Comparison of ENCODE assay signal across 9 mouse cellular contexts in genomic region chr13:54955695-54956471, GRCm38 (mm10). TPM values are rescaled to one million over a fixed set of nuclear protein-coding genes. Genes with fewer than 3 reads are reported as not detected.
DNase-seq lines count a peak whose midpoint lies in the region; ATAC-seq lines count a peak whose summit lies in the region.
"Had no signal": no experiment of that assay in that cellular context is flagged by ENCODE, and none has a peak within 500 bp of the region (broad histone marks: within the 10 kb centered on the region; RNA-seq: fewer than 3 reads in every experiment).

No protein-coding gene starts in this region.

- H3K9ac ChIP-seq in heart, embryonic 16.5 days (ENCODE audit: low read length) = peak overlapping the region; percentile 50; the same call in 1 of the 2 replicates
- H3K9ac ChIP-seq in stomach, embryonic 16.5 days (ENCODE audit: low read length) = peak overlapping the region; percentile 61

- no peaks in the 10 kb centered on the region for H3K36me3 ChIP-seq in heart, embryonic 16.5 days (ENCODE audit: control insufficient read depth, insufficient read depth)
- H3K36me3 ChIP-seq in stomach, embryonic 16.5 days (ENCODE audit: control insufficient read depth, insufficient read depth, low read length) = no peaks in the 10 kb centered on the region

- DNase-seq in thymus, postnatal 4 days = peak; percentile 15
- no peak for DNase-seq in thymus, postnatal 36 days
- DNase-seq in embryo, embryonic 11.5 days (ENCODE audit: low read depth, low spot score) = peak; percentile 24
- peak; percentile 7 for DNase-seq in large intestine, adult 2 months (ENCODE audit: low read depth, low spot score)

- H3K4me2 ChIP-seq in heart, embryonic 16.5 days (ENCODE audit: low read depth, low read length) = peak overlapping the region; percentile 92
- H3K4me2 ChIP-seq in stomach, embryonic 16.5 days (ENCODE audit: low read depth, low read length) = peak overlapping the region; percentile 95

- H3K4me3 ChIP-seq in heart, embryonic 16.5 days (ENCODE audit: low read length) = peak overlapping the region; percentile 60
- peak overlapping the region; percentile 56 for H3K4me3 ChIP-seq in stomach, embryonic 16.5 days (replicated peaks; ENCODE audit: low read length)
- H3K4me3 ChIP-seq: erythroblast, embryonic 14.5 days had no signal

- peaks cover 72% of the 10 kb centered on the region for H3K27me3 ChIP-seq in heart, embryonic 16.5 days (ENCODE audit: control insufficient read depth, insufficient read depth, low read length)
- peaks cover 45% of the 10 kb centered on the region for H3K27me3 ChIP-seq in stomach, embryonic 16.5 days (ENCODE audit: control insufficient read depth, insufficient read depth, low read length)

- H3K4me1 ChIP-seq in heart, embryonic 16.5 days (ENCODE audit: control insufficient read depth, insufficient read depth, low read length) = no peaks in the 10 kb centered on the region
- 0 out of 2 replicates have a peak, but pooled peaks cover 5% of the 10 kb centered on the region for H3K4me1 ChIP-seq in stomach, embryonic 16.5 days (ENCODE audit: control insufficient read depth, insufficient read depth, low read length)

- no peak overlapping the region for H3K27ac ChIP-seq in heart, embryonic 16.5 days (ENCODE audit: low read length)
- no peak overlapping the region for H3K27ac ChIP-seq in stomach, embryonic 16.5 days (ENCODE audit: low read length)

- no peak; the same call in 1 of the 2 replicates for ATAC-seq in heart, embryonic 16.5 days (replicated peaks; ENCODE audit: extremely low read depth, insufficient read depth, low FRiP score)
- peak; percentile 23 for ATAC-seq in megakaryocyte progenitor cell, adult 5-6 weeks (replicated peaks; ENCODE audit: poor library complexity)
- ATAC-seq in stomach, embryonic 16.5 days (ENCODE audit: insufficient read depth, low FRiP score) = peak; percentile 57
- no peak for ATAC-seq in inflammation-experienced regulatory T-cells, adult 6 months

- WGBS in heart, embryonic 16.5 days = under 1% methylated on average over 48 of the region's 61 CpGs
- under 1% methylated on average over 61 of the region's 61 CpGs for WGBS in large intestine, adult 2 months
- WGBS in stomach, embryonic 16.5 days = under 1% methylated on average over 61 of the region's 61 CpGs

- no peaks in the 10 kb centered on the region for H3K9me3 ChIP-seq in heart, embryonic 16.5 days (replicated peaks; ENCODE audit: control insufficient read depth, low read length)
- H3K9me3 ChIP-seq in stomach, embryonic 16.5 days (replicated peaks; ENCODE audit: control insufficient read depth, low read length) = no peaks in the 10 kb centered on the region

RNA-seq across cellular contexts. Expression of gene Unc5a, which starts 6.7 kb away (rescaled TPM):
- polyA plus RNA-seq in heart, embryonic 16.5 days (2015; fragmentation: Nextera tagmentation; extraction: Ambion mirVana) = 1.5 and 1.7 TPM in 2 replicates
- polyA plus RNA-seq in large intestine, adult 2 months (2012; rRNA removed) = 2.7 and 4.1 TPM in 2 replicates
- total RNA-seq in megakaryocyte progenitor cell, adult 5-6 weeks (2015) = 0.59 and 0.64 TPM in 2 replicates
- total RNA-seq in megakaryocyte progenitor cell, adult 5-6 weeks (2017) = 0.04 and 0.51 TPM in 2 replicates
- polyA plus RNA-seq in stomach, embryonic 16.5 days (2015; fragmentation: Nextera tagmentation; extraction: Ambion mirVana) = 2.2 and 2.3 TPM in 2 replicates
- polyA plus RNA-seq in inflammation-experienced regulatory T-cells, adult 6 months (2017; shearing (Covaris generic)) = 1 to 10 TPM in 1 of 3 experiments, under 1 TPM in 2; 0.62 to 1.4 (median 0.72) TPM
- polyA plus RNA-seq: erythroblast, embryonic 14.5 days had no signal

Comparison
In these comparisons a context has a peak if more than half of its experiments do, and no peak if none do; other contexts are left out.
1. DNase-seq: peak in thymus, postnatal 4 days (single experiment), embryo, embryonic 11.5 days (single experiment) and large intestine, adult 2 months (single experiment); none in thymus, postnatal 36 days (0 of 2).
2. ATAC-seq: peak in megakaryocyte progenitor cell, adult 5-6 weeks (single experiment) and stomach, embryonic 16.5 days (single experiment); none in heart, embryonic 16.5 days (single experiment) and inflammation-experienced regulatory T-cells, adult 6 months (single experiment).